8 mouse cellular contexts compared by ENCODE assay signal in the genomic region with DNA sequence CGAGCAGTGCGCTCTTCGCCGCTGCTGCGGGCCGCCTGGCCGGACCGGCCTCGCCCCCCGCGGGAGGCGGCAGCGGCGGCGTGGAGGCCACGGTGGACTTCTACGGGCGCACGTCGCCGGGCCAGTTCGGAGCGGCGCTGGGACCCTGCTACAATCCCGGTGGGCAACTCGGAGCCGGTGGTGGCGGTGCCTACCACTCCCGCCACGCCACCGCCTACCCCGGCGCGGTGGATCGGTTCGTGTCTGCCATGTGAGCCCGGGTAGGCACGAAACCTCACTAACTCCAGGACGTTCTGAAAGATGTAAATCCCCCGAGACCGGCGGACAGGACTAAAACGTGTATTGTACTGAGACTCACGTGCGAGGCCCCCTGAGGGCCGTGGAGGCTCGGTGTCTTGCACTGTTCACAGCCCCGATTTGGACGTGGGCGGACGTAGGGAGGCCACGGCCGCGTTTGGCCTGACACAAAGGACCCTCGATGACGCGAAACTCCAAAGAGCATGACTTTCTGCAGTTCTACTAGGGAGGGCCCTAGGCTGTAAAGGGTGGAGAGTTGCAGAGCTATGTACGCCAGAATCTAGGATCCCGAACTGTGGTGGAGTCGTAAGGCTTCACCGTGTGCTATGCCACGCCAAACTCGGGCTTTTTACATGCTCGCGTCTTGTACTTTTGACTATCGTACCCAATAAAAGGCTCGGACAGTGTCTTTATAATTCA. TPM values are rescaled to one million over a fixed set of nuclear protein-coding genes. Genes with fewer than 3 reads are reported as not detected.
DNase-seq lines count a peak whose midpoint lies in the region; ATAC-seq lines count a peak whose summit lies in the region.

No protein-coding gene starts in this region.

- no peaks in the 10 kb centered on the region for H3K36me3 ChIP-seq in liver, embryonic 11.5 days (ENCODE audit: control insufficient read depth, insufficient read depth, low read length)
- no peaks in the 10 kb centered on the region for H3K36me3 ChIP-seq in embryonic facial prominence, embryonic 10.5 days (replicated peaks)
- no peaks in the 10 kb centered on the region for H3K36me3 ChIP-seq in intestine, embryonic 16.5 days (ENCODE audit: control insufficient read depth, insufficient read depth, low read length)
- H3K36me3 ChIP-seq in neural tube, embryonic 13.5 days = no peaks in the 10 kb centered on the region

- peak overlapping the region; percentile 50; the same call in 1 of the 2 replicates for H3K4me2 ChIP-seq in liver, embryonic 11.5 days
- H3K4me2 ChIP-seq in intestine, embryonic 16.5 days (ENCODE audit: low read depth, low read length) = peak overlapping the region; percentile 65
- no peak overlapping the region; the same call in 1 of the 2 replicates for H3K4me2 ChIP-seq in neural tube, embryonic 13.5 days

- WGBS in liver, embryonic 11.5 days = 5% methylated on average over 66 of the region's 67 CpGs
- 3% methylated on average over 67 of the region's 67 CpGs for WGBS in embryonic facial prominence, embryonic 10.5 days
- WGBS in intestine, embryonic 16.5 days = 4% methylated on average over 61 of the region's 67 CpGs
- WGBS in neural tube, embryonic 13.5 days = 1% methylated on average over 62 of the region's 67 CpGs

- H3K4me1 ChIP-seq in liver, embryonic 11.5 days (replicated peaks; ENCODE audit: control insufficient read depth, insufficient read depth, low read length) = no peaks in the 10 kb centered on the region
- peaks cover 23% of the 10 kb centered on the region for H3K4me1 ChIP-seq in embryonic facial prominence, embryonic 10.5 days
- peaks cover 16% of the 10 kb centered on the region; the same call in 1 of the 2 replicates for H3K4me1 ChIP-seq in intestine, embryonic 16.5 days (ENCODE audit: control insufficient read depth, insufficient read depth, low read length)
- peaks cover 18% of the 10 kb centered on the region for H3K4me1 ChIP-seq in neural tube, embryonic 13.5 days (replicated peaks)

- H3K9ac ChIP-seq in liver, embryonic 11.5 days (ENCODE audit: low read depth, low read length) = no peak overlapping the region
- no peak overlapping the region for H3K9ac ChIP-seq in intestine, embryonic 16.5 days (ENCODE audit: low read depth, low read length)
- no peak overlapping the region for H3K9ac ChIP-seq in neural tube, embryonic 13.5 days

- no peak for DNase-seq in liver, embryonic 11.5 days (ENCODE audit: low spot score)
- DNase-seq in liver = no peak
- DNase-seq in embryonic facial prominence, embryonic 10.5 days (ENCODE audit: low spot score) = peak; percentile 50
- DNase-seq in ovary, adult 18-20 months (ENCODE audit: low spot score) = no peak
- no peak for DNase-seq in frontal cortex, postnatal 14 days (ENCODE audit: low spot score in 2 of 2)
- DNase-seq in layer of hippocampus, adult 9-11 months = no peak

- no peaks in the 10 kb centered on the region for H3K9me3 ChIP-seq in liver, embryonic 11.5 days (ENCODE audit: control insufficient read depth, low read length)
- H3K9me3 ChIP-seq in embryonic facial prominence, embryonic 10.5 days = no peaks in the 10 kb centered on the region
- H3K9me3 ChIP-seq in intestine, embryonic 16.5 days (ENCODE audit: control insufficient read depth, low read length) = no peaks in the 10 kb centered on the region
- H3K9me3 ChIP-seq in neural tube, embryonic 13.5 days = no peaks in the 10 kb centered on the region

- peaks cover 100% of the 10 kb centered on the region for H3K27me3 ChIP-seq in liver, embryonic 11.5 days (replicated peaks; ENCODE audit: control insufficient read depth, insufficient read depth, low read length)
- H3K27me3 ChIP-seq in embryonic facial prominence, embryonic 10.5 days (replicated peaks; ENCODE audit: low read depth, poor library complexity, severe bottlenecking) = peaks cover 100% of the 10 kb centered on the region
- peaks cover 96% of the 10 kb centered on the region for H3K27me3 ChIP-seq in intestine, embryonic 16.5 days (replicated peaks; ENCODE audit: control insufficient read depth, insufficient read depth, low read length)
- peaks cover 99% of the 10 kb centered on the region for H3K27me3 ChIP-seq in neural tube, embryonic 13.5 days

- no peak for ATAC-seq in liver, embryonic 11.5 days (replicated peaks; ENCODE audit: low FRiP score)
- no peak for ATAC-seq in intestine, embryonic 16.5 days
- no peak for ATAC-seq in neural tube, embryonic 13.5 days (ENCODE audit: low read depth)

- H3K4me3 ChIP-seq in liver, embryonic 11.5 days (ENCODE audit: low read depth, low read length) = peak overlapping the region; percentile 38
- peak overlapping the region; percentile 52 for H3K4me3 ChIP-seq in embryonic facial prominence, embryonic 10.5 days
- peak overlapping the region; percentile 47 for H3K4me3 ChIP-seq in intestine, embryonic 16.5 days (ENCODE audit: low read length)
- H3K4me3 ChIP-seq in neural tube, embryonic 13.5 days = peak overlapping the region; percentile 37

- no peak overlapping the region for H3K27ac ChIP-seq in liver, embryonic 11.5 days (ENCODE audit: low read depth, low read length)
- peak overlapping the region; percentile 40; the same call in 1 of the 2 replicates for H3K27ac ChIP-seq in embryonic facial prominence, embryonic 10.5 days (replicated peaks)
- H3K27ac ChIP-seq in intestine, embryonic 16.5 days (ENCODE audit: low read length) = no peak overlapping the region
- no peak overlapping the region for H3K27ac ChIP-seq in neural tube, embryonic 13.5 days (replicated peaks)

RNA-seq across cellular contexts. Expression of a gene that starts 1.8 kb away (rescaled TPM):
- polyA plus RNA-seq in liver, embryonic 11.5 days (2014; fragmentation: Nextera tagmentation; extraction: Ambion mirVana) = not detected in 2 replicates
- 1.7 and 2.3 TPM in 2 replicates for polyA plus RNA-seq in embryonic facial prominence, embryonic 10.5 days (2016; fragmentation: Nextera tagmentation; extraction: Ambion mirVana)
- not detected in 2 replicates for polyA plus RNA-seq in intestine, embryonic 16.5 days (2015; fragmentation: Nextera tagmentation; extraction: Ambion mirVana)
- polyA plus RNA-seq in neural tube, embryonic 13.5 days (2015; fragmentation: Nextera tagmentation; extraction: Ambion mirVana) = not detected in 2 replicates

RNA-seq across cellular contexts. Expression of a gene that starts 44.0 kb away (rescaled TPM):
- 14.1 and 14.7 TPM in 2 replicates for polyA plus RNA-seq in liver, embryonic 11.5 days (2014; fragmentation: Nextera tagmentation; extraction: Ambion mirVana)
- polyA plus RNA-seq in embryonic facial prominence, embryonic 10.5 days (2016; fragmentation: Nextera tagmentation; extraction: Ambion mirVana) = 12.3 and 12.7 TPM in 2 replicates
- polyA plus RNA-seq in intestine, embryonic 16.5 days (2015; fragmentation: Nextera tagmentation; extraction: Ambion mirVana) = 12.5 and 13.0 TPM in 2 replicates
- 8.2 and 11.0 TPM in 2 replicates for polyA plus RNA-seq in neural tube, embryonic 13.5 days (2015; fragmentation: Nextera tagmentation; extraction: Ambion mirVana)
